Mouse (Mus musculus): ENCODE results near the gene Amotl2.

Amotl2 gene

GRCm38 (mm10) chr9:102719936-102720566 lies 3.6 kb downstream of the Amotl2 start:
- no peak for DNase-seq

DNA sequence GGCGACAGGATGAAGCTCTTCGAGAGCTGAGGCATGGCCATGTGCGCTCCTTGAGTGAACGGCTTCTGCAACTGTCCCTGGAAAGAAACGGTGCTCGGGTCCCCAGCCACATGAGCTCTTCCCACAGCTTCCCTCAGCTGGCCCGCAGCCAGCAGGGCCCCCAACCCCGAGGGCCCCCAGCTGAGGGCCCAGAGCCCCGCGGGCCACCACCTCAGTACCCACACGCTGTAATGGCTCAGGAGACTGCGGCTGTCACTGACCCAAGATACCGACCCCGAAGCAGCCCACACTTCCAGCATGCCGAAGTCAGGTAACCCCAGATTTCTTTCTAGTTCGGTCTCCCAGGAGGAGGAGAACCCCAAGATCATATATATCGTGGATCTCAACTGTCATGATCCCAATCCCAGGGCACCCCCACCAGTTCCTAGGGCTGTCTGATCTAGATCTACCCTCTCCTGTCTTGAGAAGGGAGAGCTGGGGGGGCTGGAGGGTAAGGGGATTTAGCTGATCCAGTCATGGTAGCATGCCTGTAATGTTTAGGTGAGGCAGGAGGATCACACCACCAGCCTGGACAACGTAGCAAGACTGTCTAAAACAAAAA lies 4.2 kb downstream of the Amotl2 start:
- DNase-seq, result no peak

- DNase-seq, result no peak
These were observed 5.0 kb downstream of the Amotl2 start for GRCm38 (mm10) chr9:102721406-102721978.

DNA sequence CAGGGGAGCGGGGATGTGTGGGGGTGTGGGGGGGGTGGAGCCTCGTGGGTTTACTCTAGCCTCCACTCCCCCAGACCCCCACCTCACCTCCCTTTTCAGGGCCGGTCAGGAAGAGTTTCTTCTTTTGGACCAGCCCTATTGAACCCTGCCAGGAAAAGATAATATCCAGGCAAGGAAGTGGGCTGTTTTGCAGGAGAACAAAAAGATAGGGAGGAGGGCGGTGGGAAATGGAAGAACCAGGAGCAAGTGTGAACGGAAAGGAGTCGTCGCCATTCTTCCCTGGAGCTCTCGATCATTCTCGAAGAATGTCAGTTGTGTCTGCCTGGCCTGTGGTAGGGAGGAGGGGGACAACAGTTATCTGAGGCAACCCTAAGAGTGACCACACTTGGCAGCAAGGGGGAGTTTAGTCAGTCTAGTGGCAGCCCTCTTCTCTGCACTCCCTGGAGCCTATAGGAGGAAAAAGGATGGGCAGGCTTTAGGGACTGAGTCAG lies 5.6 kb downstream of the Amotl2 start:
- DNase-seq, result no peak

GRCm38 (mm10) chr9:102722750-102723149 lies 6.3 kb downstream of the Amotl2 start:
- DNase-seq, result no peak

- no peak for DNase-seq
These were observed 6.8 kb downstream of the Amotl2 start for GRCm38 (mm10) chr9:102723241-102723709.

- peak; percentile 32 for DNase-seq
These were observed 7.6 kb downstream of the Amotl2 start for GRCm38 (mm10) chr9:102723990-102724461.

- DNase-seq, result no peak
These were observed 8.5 kb downstream of the Amotl2 start for GRCm38 (mm10) chr9:102724942-102725341.

DNA sequence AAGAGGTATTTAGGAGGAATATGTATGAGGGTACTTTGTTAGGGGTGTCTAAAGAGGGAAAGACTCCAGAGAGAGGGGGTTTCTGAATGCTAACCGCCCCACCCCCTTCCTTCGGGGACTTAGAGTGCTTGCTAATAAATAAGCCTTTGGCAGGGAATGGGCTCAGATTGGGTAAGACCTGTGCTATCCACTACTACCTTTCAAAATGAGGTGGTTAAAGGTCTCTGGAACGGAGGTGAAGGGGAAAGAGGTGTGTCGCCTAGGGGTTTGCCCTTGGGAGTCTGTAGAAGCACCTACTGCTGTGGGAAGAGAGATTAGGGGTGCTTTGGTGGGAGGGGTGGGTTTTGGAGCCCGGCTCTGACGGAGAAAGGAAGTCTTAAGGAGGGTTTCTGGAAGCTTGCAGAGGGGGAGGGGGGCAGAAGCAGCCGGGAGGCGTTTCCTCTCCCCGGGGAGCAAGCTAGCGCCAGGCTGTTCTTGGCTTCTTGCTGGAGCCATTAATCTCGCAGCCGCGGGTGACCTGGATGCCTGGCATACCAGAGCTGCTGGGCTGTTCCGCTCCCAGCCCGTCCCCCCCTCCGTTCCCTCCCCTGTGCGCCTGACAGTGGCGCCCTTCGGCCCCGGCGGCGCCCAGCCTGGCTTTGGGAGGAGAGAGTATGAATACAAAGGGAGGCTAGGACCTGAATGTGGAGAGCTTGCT lies 9.6 kb downstream of the Amotl2 start:
- peak; percentile 49 for DNase-seq

GRCm38 (mm10) chr9:102726811-102727210 lies 10.3 kb downstream of the Amotl2 start:
- no peak for DNase-seq

GRCm38 (mm10) chr9:102727662-102728468 lies 11.4 kb downstream of the Amotl2 start:
- DNase-seq, result no peak

- no peak for DNase-seq
These were observed 11.9 kb downstream of the Amotl2 start for GRCm38 (mm10) chr9:102728469-102728747.

DNA sequence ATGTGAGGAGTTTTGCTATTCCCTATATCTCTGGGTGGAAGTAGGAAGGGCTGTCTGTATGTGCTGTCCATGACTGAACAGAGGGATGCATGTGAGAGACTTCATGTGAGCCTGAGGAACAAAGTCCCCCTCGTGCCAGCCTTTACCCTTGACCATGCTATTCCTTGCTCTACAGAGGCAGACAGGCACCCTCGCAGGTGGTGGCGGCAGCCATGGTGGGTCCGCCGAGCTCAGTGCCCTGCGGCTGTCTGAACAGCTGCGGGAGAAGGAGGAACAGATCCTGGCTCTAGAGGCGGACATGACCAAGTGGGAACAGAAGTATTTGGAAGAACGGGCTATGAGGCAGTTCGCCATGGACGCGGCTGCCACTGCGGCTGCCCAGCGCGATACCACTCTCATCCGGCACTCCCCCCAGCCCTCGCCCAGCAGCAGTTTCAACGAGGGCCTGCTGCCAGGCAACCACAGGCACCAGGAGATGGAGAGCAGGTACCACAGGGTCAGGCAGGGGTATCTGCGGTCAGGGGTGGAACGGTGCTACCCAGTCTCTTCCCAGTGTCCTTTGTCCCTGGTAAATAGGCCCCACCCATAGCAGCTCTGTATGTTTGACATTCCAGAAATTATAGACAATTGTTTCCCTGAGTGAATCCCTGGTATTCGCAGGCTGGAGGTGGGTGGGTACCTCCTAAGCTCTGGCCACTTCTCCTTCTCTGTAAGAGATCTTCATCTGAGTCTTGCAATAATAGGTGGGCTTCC lies 12.8 kb downstream of the Amotl2 start:
- no peak for DNase-seq

DNA sequence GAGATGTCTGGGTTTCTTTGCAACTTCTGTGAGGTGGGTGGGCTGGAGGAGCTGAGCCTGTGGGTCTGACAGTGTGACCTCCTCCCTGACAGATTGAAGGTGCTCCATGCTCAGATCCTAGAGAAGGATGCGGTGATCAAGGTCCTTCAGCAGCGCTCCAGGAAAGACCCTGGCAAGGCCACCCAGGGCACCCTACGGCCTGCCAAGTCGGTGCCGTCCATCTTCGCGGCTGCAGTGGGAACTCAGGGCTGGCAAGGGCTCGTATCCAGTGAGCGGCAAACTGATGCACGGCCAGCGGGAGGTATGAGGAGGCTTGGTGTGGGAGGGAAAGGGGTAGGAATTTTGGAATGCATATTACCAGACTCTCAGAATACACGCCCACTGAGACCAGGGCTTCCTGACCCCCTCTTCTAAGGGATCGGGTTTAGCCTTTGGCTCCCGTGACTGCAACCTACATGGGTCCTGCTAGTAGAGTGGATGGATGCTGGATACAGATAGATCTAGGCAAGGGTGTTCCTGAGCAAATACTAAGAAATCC lies 13.5 kb downstream of the Amotl2 start:
- DNase-seq, result no peak

DNA sequence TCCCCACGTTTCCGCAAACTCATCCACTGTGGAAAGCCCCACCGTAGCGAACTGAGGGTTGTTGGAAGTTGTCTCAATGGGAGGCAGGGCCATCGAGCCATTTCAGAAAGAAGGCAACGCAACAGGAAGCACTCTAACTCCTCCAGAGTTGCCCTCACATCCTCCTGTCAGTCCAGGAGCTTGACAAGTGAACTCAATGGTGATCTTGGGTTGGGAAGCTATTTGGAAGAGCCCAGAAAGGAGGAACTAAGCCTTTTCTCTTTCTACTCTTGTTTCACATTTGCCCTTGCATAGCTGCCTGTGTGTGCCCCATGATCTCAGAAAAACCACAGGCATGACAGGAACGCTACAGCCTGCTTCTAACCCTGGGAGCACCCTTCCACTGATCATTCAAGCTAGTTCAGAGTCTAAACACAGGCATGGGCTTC lies 14.6 kb downstream of the Amotl2 start:
- no peak for DNase-seq

DNA sequence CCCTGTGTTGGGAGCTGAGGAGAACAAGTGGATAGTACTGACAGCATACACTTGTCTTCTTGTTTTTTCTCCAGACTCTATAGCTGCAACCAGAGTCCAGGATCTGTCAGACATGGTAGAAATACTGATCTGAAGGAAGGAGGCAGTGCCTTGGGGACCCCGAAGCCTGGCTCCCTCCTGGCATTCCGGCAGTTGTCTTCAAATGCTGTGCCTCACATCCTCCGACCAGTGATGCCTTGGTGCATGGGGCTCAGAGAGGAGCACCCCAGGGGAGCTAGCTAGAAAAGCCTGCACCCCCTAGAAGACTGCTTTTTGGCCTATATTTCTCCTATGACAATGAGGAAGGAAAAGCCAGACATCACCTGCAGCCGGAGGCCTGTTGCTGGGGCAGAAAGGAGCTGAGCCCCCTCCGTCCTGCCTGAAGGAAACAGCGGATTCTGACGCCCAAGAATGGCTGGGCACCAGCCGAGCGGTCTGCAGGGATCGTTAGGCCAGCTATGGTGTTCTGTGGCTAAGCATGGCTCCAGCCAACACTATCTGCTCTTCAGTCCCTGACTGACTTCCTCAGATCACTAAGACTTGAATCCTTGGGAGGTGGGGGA lies 15.2 kb downstream of the Amotl2 start:
- no peak for DNase-seq

DNA sequence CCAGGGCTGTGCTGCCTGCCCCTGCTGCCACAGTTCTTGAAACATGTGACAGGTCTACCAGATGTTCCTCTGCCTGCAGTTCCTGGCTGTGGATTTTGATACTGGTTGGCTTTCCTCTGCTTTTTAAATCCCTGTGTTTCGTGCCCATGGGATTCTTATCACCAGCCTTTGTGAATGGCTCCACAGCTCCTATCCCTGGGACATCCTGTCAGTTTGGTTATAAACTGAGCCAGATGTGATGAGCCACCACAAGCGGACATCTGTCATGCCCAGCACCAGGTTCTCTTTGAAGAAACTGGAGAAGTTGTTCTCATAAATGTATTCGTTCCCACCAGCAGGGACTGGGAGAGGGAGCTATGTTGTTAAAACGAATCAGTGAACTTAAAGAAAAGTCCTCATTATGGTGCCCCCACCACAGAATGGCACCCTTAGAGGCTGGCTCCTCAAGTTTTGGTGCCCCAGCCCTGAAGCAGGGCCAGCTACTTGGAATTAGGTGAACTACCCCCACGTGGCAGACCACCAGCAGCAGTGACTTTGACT lies 15.9 kb downstream of the Amotl2 start:
- no peak for DNase-seq

GRCm38 (mm10) chr9:102733459-102733858 lies 17.0 kb downstream of the Amotl2 start:
- no peak for DNase-seq

GRCm38 (mm10) chr9:102733999-102734738 lies 17.7 kb downstream of the Amotl2 start:
- no peak for DNase-seq

DNA sequence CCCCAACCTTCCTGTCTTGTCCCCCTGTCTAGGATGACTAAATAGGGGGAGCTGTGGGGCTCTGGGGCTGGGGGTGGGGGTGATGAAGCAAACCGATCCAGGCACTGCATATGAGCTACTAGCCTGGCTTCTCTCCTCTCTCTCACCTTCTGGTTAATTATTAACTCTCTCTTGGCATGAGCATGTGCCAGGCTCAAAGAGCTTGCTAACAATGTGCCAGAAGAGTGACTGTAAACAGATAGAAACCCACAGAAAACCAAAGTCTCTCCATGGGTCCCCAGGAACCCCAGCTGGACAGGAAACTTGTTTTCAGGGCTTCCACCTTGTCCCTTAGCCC lies 18.2 kb downstream of the Amotl2 start:
- no peak for DNase-seq

Measured in cerebellum, adult 11 months (tissue).